Mouse (Mus musculus): ENCODE data around the gene Crk. TPM values are rescaled to one million over a fixed set of nuclear protein-coding genes. Genes with fewer than 3 reads are reported as not detected.

The Crk gene
- polyA plus RNA-seq (2015; fragmentation: Nextera tagmentation; extraction: Ambion mirVana): 108 and 112 TPM in 2 replicates

DNA sequence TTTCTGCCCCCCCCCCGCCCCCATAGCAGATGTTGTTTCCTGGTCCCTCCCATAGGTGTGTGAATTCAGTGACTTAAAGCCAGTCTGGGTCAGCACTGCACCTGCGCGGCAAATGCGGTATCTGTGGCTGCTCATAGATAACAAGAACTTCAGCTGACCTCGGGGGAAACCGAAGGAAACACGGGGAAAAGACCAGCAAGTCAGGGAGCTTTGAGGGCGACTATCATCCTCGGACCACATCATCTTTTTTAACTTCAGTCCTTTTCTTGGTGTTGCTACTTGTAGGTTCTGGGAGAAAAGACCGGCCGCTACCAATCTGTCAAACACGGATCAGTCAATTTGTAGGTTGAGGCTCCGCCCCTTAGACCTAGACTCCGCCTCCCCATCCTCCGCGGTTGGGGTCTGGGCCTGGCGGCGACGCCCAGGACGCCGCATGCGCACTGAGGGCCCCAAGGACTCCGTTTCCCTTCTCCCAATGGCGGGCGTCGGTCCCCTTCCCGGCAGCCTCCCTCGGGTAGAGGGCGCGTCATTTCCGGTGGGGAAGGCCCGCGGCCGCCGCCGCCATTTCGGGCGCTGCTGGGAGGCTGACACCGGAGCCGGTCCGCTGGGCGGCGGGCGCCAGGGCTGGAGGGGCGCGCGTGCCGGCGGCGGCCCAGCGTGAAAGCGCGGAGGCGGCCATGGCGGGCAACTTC lies at the start of gene Crk:
Crk (plus strand) TSS at position 513 of the 692 bp plus-strand sequence.
- H3K4me3 ChIP-seq (ENCODE audit: low read length): peak within 1 kb of the TSS; percentile 98
- H3K27ac ChIP-seq (ENCODE audit: low read length): peak within 1 kb of the TSS; percentile 93
- peak; percentile 99 for ATAC-seq (ENCODE audit: low read depth)
- under 1% methylated on average over 50 of the region's 55 CpGs for WGBS
- peaks cover 6% of the 10 kb centered on the region; the same call in 1 of the 2 replicates for H3K36me3 ChIP-seq (ENCODE audit: control insufficient read depth, insufficient read depth, low read length)
- peak within 1 kb of the TSS; percentile 99 for H3K9ac ChIP-seq (ENCODE audit: low read length)
- H3K9me3 ChIP-seq (ENCODE audit: control insufficient read depth, low read length): no peaks in the 10 kb centered on the region
- no peaks in the 10 kb centered on the region for H3K27me3 ChIP-seq (ENCODE audit: control insufficient read depth, insufficient read depth, low read depth, low read length)
- peak within 1 kb of the TSS; percentile 88 for H3K4me2 ChIP-seq (ENCODE audit: low read depth, low read length)
- peaks cover 13% of the 10 kb centered on the region for H3K4me1 ChIP-seq (replicated peaks; ENCODE audit: control insufficient read depth, insufficient read depth, low read length)

DNA sequence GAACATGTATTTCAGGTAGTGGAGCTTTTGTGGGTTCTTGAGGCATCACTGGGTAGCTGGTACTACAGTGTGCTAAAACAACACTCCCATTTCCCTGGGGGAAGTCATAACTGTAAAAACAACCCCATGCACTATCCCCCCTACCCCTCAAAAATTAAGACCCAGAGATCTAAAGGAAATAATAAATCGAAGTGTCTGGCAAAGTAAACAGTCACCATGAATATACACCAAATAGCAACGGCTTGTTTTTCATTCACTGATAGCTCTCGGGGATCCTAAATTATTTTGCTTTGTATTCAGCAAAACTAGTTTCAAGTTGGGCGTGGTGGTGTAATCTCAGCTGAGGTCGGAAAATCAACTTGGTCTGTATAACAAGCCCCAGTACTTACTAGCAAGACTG lies 49.0 kb upstream of the Crk start:
- peak overlapping the region; percentile 67 for H3K27ac ChIP-seq (ENCODE audit: low read length)
- H3K36me3 ChIP-seq (ENCODE audit: control insufficient read depth, insufficient read depth, low read length): peaks cover 17% of the 10 kb centered on the region
- WGBS: 4% methylated on average over 5 of the region's 5 CpGs

DNA sequence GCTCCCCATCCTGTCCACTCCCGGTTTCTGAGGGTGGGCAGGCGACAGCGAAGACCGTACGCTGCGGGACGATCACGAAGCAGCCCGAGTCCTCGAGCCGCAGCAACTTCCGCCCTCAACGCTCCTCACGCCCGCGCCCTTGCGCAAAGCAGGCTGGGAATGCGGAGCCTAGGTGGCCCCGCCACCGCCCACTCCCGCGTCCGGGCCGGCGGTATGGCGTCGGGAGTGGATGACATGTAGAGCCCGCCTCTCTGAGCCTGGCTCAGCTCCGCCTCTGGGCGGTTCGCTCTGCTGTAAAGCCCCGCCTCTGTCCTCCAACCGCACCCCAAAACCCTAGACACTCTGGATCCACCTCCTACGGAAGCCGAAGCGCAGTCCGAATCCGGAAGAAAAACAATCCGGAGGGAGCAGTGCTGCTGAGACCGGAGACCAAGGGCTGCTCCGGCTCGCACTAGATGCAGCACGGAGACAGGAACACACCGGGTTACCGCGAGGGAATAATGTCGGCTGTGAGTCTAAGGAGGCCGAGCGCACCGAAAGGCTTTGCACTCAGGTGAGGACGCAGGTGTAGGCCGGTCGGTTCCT lies 48.3 kb upstream of the Crk start, which contains the start of gene Inpp5k:
Inpp5k (plus strand) TSS at position 344 of the 585 bp plus-strand sequence.
- peak; percentile 100 for ATAC-seq (ENCODE audit: low read depth)

More for the DNA sequence above, 49.0 kb upstream of the Crk start:
- Histone ChIP-seq H3K4me1 (replicated peaks; ENCODE audit: control insufficient read depth, insufficient read depth, low read length) (peaks cover 12% of the 10 kb centered on the region), H3K27me3 (ENCODE audit: control insufficient read depth, insufficient read depth, low read depth, low read length) (no peaks in the 10 kb centered on the region), H3K9ac (ENCODE audit: low read length) (peak overlapping the region; percentile 73), H3K4me3 (ENCODE audit: low read length) (peak overlapping the region; percentile 79), H3K4me2 (ENCODE audit: low read depth, low read length) (peak overlapping the region; percentile 77), H3K9me3 (ENCODE audit: control insufficient read depth, low read length) (no peaks in the 10 kb centered on the region)
- no peak for ATAC-seq (ENCODE audit: low read depth)

DNA sequence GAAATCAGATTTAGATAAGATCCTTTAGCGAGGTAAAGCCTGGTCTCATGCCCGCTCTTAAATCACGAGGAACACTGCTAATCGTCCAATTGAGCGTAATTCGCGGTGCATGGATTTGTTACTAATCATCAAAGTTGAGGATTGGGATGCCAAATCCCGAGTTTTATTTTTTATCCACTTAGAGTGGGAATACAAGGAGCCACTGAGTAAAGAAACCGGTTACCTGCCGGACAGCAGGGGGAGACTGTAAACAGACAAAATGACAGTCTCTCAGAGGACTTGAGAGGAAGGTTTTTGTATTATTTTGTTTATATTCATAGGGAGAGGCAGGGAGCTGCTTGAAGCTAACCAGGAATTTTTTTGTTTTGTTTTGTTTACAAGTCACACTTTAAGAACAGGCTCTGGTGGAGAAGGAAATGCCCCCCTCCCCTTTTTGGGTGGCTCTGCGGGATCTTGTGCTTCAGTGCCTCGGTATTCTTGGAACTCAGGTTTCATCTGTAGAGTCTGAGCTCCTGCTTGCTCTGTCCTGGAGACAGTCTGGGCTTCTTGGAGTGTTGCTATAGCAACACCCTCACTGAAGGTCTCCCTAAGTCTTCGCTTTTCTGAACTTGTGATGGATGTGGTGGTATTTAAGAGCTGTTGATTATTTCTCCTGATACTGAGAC lies 47.4 kb upstream of the Crk start:
- H3K4me2 ChIP-seq (ENCODE audit: low read depth, low read length): peak overlapping the region; percentile 83
- H3K36me3 ChIP-seq (ENCODE audit: control insufficient read depth, insufficient read depth, low read length): peaks cover 9% of the 10 kb centered on the region
- H3K27ac ChIP-seq (ENCODE audit: low read length): no peak overlapping the region; the same call in 1 of the 2 replicates
- no peak for ATAC-seq (ENCODE audit: low read depth)
- peaks cover 12% of the 10 kb centered on the region for H3K4me1 ChIP-seq (replicated peaks; ENCODE audit: control insufficient read depth, insufficient read depth, low read length)
- peak overlapping the region; percentile 82 for H3K9ac ChIP-seq (ENCODE audit: low read length)
- peak overlapping the region; percentile 79 for H3K4me3 ChIP-seq (ENCODE audit: low read length)
- 3% methylated on average over 13 of the region's 13 CpGs for WGBS
- no peaks in the 10 kb centered on the region for H3K27me3 ChIP-seq (ENCODE audit: control insufficient read depth, insufficient read depth, low read depth, low read length)
- H3K9me3 ChIP-seq (ENCODE audit: control insufficient read depth, low read length): no peaks in the 10 kb centered on the region

More for the DNA sequence above, 48.3 kb upstream of the Crk start, which contains the start of gene Inpp5k:
- Histone ChIP-seq H3K4me2 (ENCODE audit: low read depth, low read length) (peak within 1 kb of the TSS; percentile 83), H3K27ac (ENCODE audit: low read length) (peak within 1 kb of the TSS; percentile 74), H3K9ac (ENCODE audit: low read length) (peak within 1 kb of the TSS; percentile 82), H3K9me3 (ENCODE audit: control insufficient read depth, low read length) (no peaks in the 10 kb centered on the region), H3K27me3 (ENCODE audit: control insufficient read depth, insufficient read depth, low read depth, low read length) (no peaks in the 10 kb centered on the region), H3K4me3 (ENCODE audit: low read length) (peak within 1 kb of the TSS; percentile 79), H3K4me1 (replicated peaks; ENCODE audit: control insufficient read depth, insufficient read depth, low read length) (peaks cover 12% of the 10 kb centered on the region), H3K36me3 (ENCODE audit: control insufficient read depth, insufficient read depth, low read length) (peaks cover 12% of the 10 kb centered on the region)
- WGBS: under 1% methylated on average over 53 of the region's 53 CpGs

DNA sequence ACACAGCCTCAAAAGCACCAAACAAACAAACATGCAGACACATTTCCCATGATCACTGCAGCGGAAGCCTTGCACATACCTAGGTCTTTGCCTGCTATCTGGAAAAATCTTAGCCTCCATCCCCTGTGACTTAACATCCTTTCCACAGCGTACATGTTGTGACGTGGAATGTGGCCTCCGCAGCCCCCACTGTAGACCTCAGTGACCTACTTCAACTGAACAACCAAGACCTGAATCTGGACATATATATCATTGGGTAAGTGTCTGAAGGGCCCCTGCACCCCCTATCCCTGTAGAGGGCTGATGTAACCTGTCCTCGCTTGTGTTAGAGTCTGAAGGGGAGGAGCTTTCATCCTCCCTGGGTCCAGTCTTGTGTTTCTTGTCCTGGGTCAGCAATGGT lies 46.1 kb upstream of the Crk start:
- Histone ChIP-seq H3K27me3 (ENCODE audit: control insufficient read depth, insufficient read depth, low read depth, low read length) (no peaks in the 10 kb centered on the region), H3K9ac (ENCODE audit: low read length) (no peak overlapping the region), H3K4me3 (ENCODE audit: low read length) (no peak overlapping the region), H3K4me1 (replicated peaks; ENCODE audit: control insufficient read depth, insufficient read depth, low read length) (peaks cover 12% of the 10 kb centered on the region), H3K27ac (ENCODE audit: low read length) (no peak overlapping the region), H3K4me2 (ENCODE audit: low read depth, low read length) (no peak overlapping the region), H3K9me3 (ENCODE audit: control insufficient read depth, low read length) (no peaks in the 10 kb centered on the region), H3K36me3 (ENCODE audit: control insufficient read depth, insufficient read depth, low read length) (peaks cover 3% of the 10 kb centered on the region; the same call in 1 of the 2 replicates)
- WGBS: 87% methylated on average over 5 of the region's 5 CpGs
- no peak for ATAC-seq (ENCODE audit: low read depth)

DNA sequence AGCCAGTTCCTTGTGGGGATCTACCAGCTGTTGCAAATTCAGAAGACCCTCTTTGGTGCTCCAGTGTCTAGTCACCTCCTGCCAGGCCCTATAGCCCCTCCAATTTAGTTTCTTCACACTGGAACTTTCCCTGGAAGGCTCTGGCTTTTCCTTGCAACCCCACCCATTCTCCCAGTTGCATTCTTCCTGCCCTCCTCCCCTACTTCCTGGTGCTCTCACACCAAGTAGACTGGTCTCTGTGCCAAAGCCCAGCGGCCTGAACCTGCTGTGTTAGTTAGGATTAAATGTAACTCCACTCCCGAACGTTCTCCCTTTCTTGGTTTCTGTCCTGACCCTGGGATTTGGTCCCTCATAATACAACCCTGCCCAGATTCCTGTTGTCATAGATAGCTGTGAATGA lies 44.3 kb upstream of the Crk start:
- no peaks in the 10 kb centered on the region for H3K27me3 ChIP-seq (ENCODE audit: control insufficient read depth, insufficient read depth, low read depth, low read length)
- H3K36me3 ChIP-seq (ENCODE audit: control insufficient read depth, insufficient read depth, low read length): no peaks in the 10 kb centered on the region
- no peak overlapping the region for H3K4me2 ChIP-seq (ENCODE audit: low read depth, low read length)
- H3K27ac ChIP-seq (ENCODE audit: low read length): no peak overlapping the region
- no peak overlapping the region for H3K4me3 ChIP-seq (ENCODE audit: low read length)
- WGBS: 66% methylated on average over 3 of the region's 3 CpGs
- peaks cover 12% of the 10 kb centered on the region for H3K4me1 ChIP-seq (replicated peaks; ENCODE audit: control insufficient read depth, insufficient read depth, low read length)
- ATAC-seq (ENCODE audit: low read depth): no peak
- H3K9me3 ChIP-seq (ENCODE audit: control insufficient read depth, low read length): no peaks in the 10 kb centered on the region
- no peak overlapping the region for H3K9ac ChIP-seq (ENCODE audit: low read length)

DNA sequence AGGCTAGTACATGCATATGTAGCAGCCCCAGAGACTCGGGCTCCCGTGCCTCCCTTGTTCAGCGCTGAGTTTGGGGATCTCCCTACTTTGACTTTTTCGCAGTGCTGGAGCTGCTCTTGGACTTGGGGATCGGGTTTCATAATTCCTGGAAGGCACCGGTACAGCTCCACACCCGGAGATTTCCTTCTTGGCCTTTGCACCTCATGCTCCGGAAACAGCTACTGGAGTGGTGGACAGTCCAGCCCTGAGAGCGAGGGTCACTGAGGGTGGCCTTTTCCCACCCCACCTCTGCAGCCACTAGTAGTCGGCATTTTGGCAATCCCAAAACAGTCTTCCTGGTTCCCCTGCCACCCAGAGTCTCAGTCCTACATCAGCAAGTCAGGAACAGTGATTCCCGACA lies 43.7 kb upstream of the Crk start:
- Histone ChIP-seq H3K27ac (ENCODE audit: low read length) (no peak overlapping the region), H3K36me3 (ENCODE audit: control insufficient read depth, insufficient read depth, low read length) (no peaks in the 10 kb centered on the region)
- 49% methylated on average over 11 of the region's 11 CpGs for WGBS

DNA sequence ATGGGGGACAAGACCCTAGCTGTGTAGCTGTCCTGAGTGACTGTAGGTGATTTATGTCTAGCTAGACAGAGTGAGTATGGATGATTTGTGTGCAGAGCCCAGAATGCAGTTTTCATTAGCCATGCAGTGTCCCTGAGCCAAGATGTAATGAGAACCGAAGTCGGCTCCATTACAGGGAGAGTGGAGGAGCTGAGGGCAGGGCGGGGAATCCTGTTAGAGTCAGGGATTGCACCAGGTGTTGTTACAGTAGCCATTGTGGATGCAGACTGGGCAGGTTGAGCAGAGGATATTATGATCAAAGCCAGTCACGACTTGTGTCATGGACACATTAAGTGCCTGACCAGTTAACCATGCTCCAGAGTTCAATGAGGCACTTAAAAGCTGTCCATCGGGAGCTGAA lies 35.7 kb upstream of the Crk start:
- Histone ChIP-seq H3K36me3 (ENCODE audit: control insufficient read depth, insufficient read depth, low read length) (0 out of 2 replicates have a peak, but pooled peaks cover 2% of the 10 kb centered on the region), H3K27ac (ENCODE audit: low read length) (no peak overlapping the region), H3K9ac (ENCODE audit: low read length) (no peak overlapping the region), H3K4me1 (replicated peaks; ENCODE audit: control insufficient read depth, insufficient read depth, low read length) (no peaks in the 10 kb centered on the region), H3K9me3 (ENCODE audit: control insufficient read depth, low read length) (no peaks in the 10 kb centered on the region), H3K4me3 (ENCODE audit: low read length) (no peak overlapping the region), H3K4me2 (ENCODE audit: low read depth, low read length) (no peak overlapping the region), H3K27me3 (ENCODE audit: control insufficient read depth, insufficient read depth, low read depth, low read length) (no peaks in the 10 kb centered on the region)
- no peak for ATAC-seq (ENCODE audit: low read depth)
- 78% methylated on average over 5 of the region's 5 CpGs for WGBS

More for the DNA sequence above, 43.7 kb upstream of the Crk start:
- Histone ChIP-seq H3K9ac (ENCODE audit: low read length) (no peak overlapping the region), H3K27me3 (ENCODE audit: control insufficient read depth, insufficient read depth, low read depth, low read length) (no peaks in the 10 kb centered on the region), H3K4me1 (replicated peaks; ENCODE audit: control insufficient read depth, insufficient read depth, low read length) (peaks cover 9% of the 10 kb centered on the region), H3K9me3 (ENCODE audit: control insufficient read depth, low read length) (no peaks in the 10 kb centered on the region), H3K4me3 (ENCODE audit: low read length) (no peak overlapping the region), H3K4me2 (ENCODE audit: low read depth, low read length) (no peak overlapping the region)
- no peak for ATAC-seq (ENCODE audit: low read depth)

DNA sequence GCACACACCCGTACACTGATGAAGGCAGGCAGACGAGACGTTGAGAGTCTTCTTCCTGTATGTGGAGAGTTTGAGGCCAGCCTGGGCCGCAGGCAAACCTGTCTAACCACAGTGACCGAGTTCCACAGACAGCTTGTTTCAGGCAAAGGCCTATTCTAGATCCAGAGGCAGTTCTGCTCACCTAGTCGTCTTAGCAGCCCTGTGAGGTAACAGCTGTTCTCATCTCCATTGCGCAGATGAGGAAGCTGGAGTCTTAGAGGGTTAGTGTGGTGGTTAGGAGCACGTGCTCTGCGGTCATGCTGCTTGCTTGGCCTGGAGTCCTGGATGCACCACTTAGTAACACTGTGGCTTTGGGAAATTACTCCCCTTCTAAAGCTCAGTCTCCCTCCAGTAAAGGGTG lies 34.4 kb upstream of the Crk start:
- ATAC-seq (ENCODE audit: low read depth): no peak
- Histone ChIP-seq H3K9ac (ENCODE audit: low read length) (no peak overlapping the region), H3K27ac (ENCODE audit: low read length) (no peak overlapping the region), H3K4me1 (replicated peaks; ENCODE audit: control insufficient read depth, insufficient read depth, low read length) (peaks cover 3% of the 10 kb centered on the region; the same call in 1 of the 2 replicates), H3K4me3 (ENCODE audit: low read length) (no peak overlapping the region), H3K27me3 (ENCODE audit: control insufficient read depth, insufficient read depth, low read depth, low read length) (no peaks in the 10 kb centered on the region), H3K36me3 (ENCODE audit: control insufficient read depth, insufficient read depth, low read length) (0 out of 2 replicates have a peak, but pooled peaks cover 2% of the 10 kb centered on the region), H3K4me2 (ENCODE audit: low read depth, low read length) (no peak overlapping the region), H3K9me3 (ENCODE audit: control insufficient read depth, low read length) (no peaks in the 10 kb centered on the region)
- 67% methylated on average over 9 of the region's 9 CpGs for WGBS

Measured in lung, embryonic 16.5 days (tissue).